Mouse (Mus musculus): Measurements from ENCODE around the gene Disp1. TPM values are rescaled to one million over a fixed set of nuclear protein-coding genes. Genes with fewer than 3 reads are reported as not detected.

Gene Disp1
- polyA plus RNA-seq, 1 experiment from 2014 or later: 11.7 TPM

- H3K4me1 ChIP-seq: no peaks in the 10 kb centered on the region
- 80% methylated on average over 4 of the region's 4 CpGs for WGBS
Measured at GRCm38 (mm10) chr1:183092296-183092695, 129.0 kb downstream of the Disp1 start.

GRCm38 (mm10) chr1:183091203-183091602 lies 130.1 kb downstream of the Disp1 start:
- Histone ChIP-seq H3K4me2 (no peak overlapping the region), H3K9me3 (no peaks in the 10 kb centered on the region), H3K36me3 (peaks cover 35% of the 10 kb centered on the region), H3K4me3 (replicated peaks) (no peak overlapping the region), H3K27ac (no peak overlapping the region), H3K4me1 (no peaks in the 10 kb centered on the region), H3K9ac (no peak overlapping the region), H3K27me3 (replicated peaks) (no peaks in the 10 kb centered on the region)
- 82% methylated on average over 7 of the region's 7 CpGs for WGBS
- ATAC-seq (ENCODE audit: insufficient read depth, low FRiP score, low read depth): no peak

More at GRCm38 (mm10) chr1:183092296-183092695, 129.0 kb downstream of the Disp1 start:
- Histone ChIP-seq H3K36me3 (peaks cover 27% of the 10 kb centered on the region), H3K4me3 (replicated peaks) (no peak overlapping the region), H3K9me3 (no peaks in the 10 kb centered on the region), H3K9ac (no peak overlapping the region), H3K4me2 (no peak overlapping the region), H3K27ac (no peak overlapping the region), H3K27me3 (replicated peaks) (no peaks in the 10 kb centered on the region)
- no peak for ATAC-seq (ENCODE audit: insufficient read depth, low FRiP score, low read depth)

GRCm38 (mm10) chr1:183088661-183089060 lies 132.7 kb downstream of the Disp1 start:
- Histone ChIP-seq H3K4me1 (peaks cover 5% of the 10 kb centered on the region; the same call in 1 of the 2 replicates), H3K4me3 (replicated peaks) (no peak overlapping the region), H3K9me3 (no peaks in the 10 kb centered on the region), H3K27me3 (replicated peaks) (no peaks in the 10 kb centered on the region), H3K4me2 (no peak overlapping the region), H3K27ac (no peak overlapping the region), H3K36me3 (peaks cover 29% of the 10 kb centered on the region), H3K9ac (no peak overlapping the region)
- no peak for ATAC-seq (ENCODE audit: insufficient read depth, low FRiP score, low read depth)
- WGBS: 97% methylated on average over 23 of the region's 23 CpGs

GRCm38 (mm10) chr1:183086843-183087242 lies 134.5 kb downstream of the Disp1 start:
- peaks cover 5% of the 10 kb centered on the region; the same call in 1 of the 2 replicates for H3K4me1 ChIP-seq
- H3K4me3 ChIP-seq (replicated peaks): no peak overlapping the region
- WGBS: 92% methylated on average over 14 of the region's 14 CpGs
- no peaks in the 10 kb centered on the region for H3K9me3 ChIP-seq
- H3K4me2 ChIP-seq: no peak overlapping the region
- ATAC-seq (ENCODE audit: insufficient read depth, low FRiP score, low read depth): no peak
- H3K9ac ChIP-seq: no peak overlapping the region
- no peak overlapping the region for H3K27ac ChIP-seq
- H3K36me3 ChIP-seq: peaks cover 29% of the 10 kb centered on the region
- no peaks in the 10 kb centered on the region for H3K27me3 ChIP-seq (replicated peaks)

- no peak overlapping the region for H3K9ac ChIP-seq
- WGBS: 64% methylated on average over 8 of the region's 8 CpGs
- no peaks in the 10 kb centered on the region for H3K9me3 ChIP-seq
- no peaks in the 10 kb centered on the region for H3K27me3 ChIP-seq (replicated peaks)
- peaks cover 28% of the 10 kb centered on the region for H3K36me3 ChIP-seq
- no peak; the same call in 1 of the 2 replicates for ATAC-seq (ENCODE audit: insufficient read depth, low FRiP score, low read depth)
- no peak overlapping the region for H3K4me3 ChIP-seq (replicated peaks)
- no peak overlapping the region for H3K4me2 ChIP-seq
- no peak overlapping the region for H3K27ac ChIP-seq
- peaks cover 5% of the 10 kb centered on the region; the same call in 1 of the 2 replicates for H3K4me1 ChIP-seq
Measured at GRCm38 (mm10) chr1:183084085-183085050, 137.0 kb downstream of the Disp1 start.

- ATAC-seq (ENCODE audit: insufficient read depth, low FRiP score, low read depth): no peak
- 86% methylated on average over 4 of the region's 4 CpGs for WGBS
- Histone ChIP-seq H3K9ac (no peak overlapping the region), H3K36me3 (peaks cover 9% of the 10 kb centered on the region), H3K4me1 (peaks cover 5% of the 10 kb centered on the region; the same call in 1 of the 2 replicates), H3K4me2 (no peak overlapping the region), H3K4me3 (replicated peaks) (no peak overlapping the region), H3K27ac (no peak overlapping the region), H3K9me3 (no peaks in the 10 kb centered on the region), H3K27me3 (replicated peaks) (no peaks in the 10 kb centered on the region)
Measured at GRCm38 (mm10) chr1:183082436-183082835, 138.9 kb downstream of the Disp1 start.

- H3K9ac ChIP-seq: no peak overlapping the region
- H3K27me3 ChIP-seq (replicated peaks): no peaks in the 10 kb centered on the region
- no peaks in the 10 kb centered on the region for H3K36me3 ChIP-seq
- no peak overlapping the region for H3K4me3 ChIP-seq (replicated peaks)
- no peak overlapping the region for H3K27ac ChIP-seq
- no peak overlapping the region for H3K4me2 ChIP-seq
- no peak for ATAC-seq (ENCODE audit: insufficient read depth, low FRiP score, low read depth)
- no peaks in the 10 kb centered on the region for H3K9me3 ChIP-seq
- H3K4me1 ChIP-seq: peaks cover 5% of the 10 kb centered on the region; the same call in 1 of the 2 replicates
Measured at GRCm38 (mm10) chr1:183081126-183081525, 140.2 kb downstream of the Disp1 start.

- Histone ChIP-seq H3K27ac (peak overlapping the region; percentile 51), H3K9me3 (no peaks in the 10 kb centered on the region), H3K27me3 (replicated peaks) (no peaks in the 10 kb centered on the region), H3K36me3 (no peaks in the 10 kb centered on the region), H3K9ac (no peak overlapping the region), H3K4me3 (replicated peaks) (no peak overlapping the region), H3K4me1 (peaks cover 9% of the 10 kb centered on the region), H3K4me2 (peak overlapping the region; percentile 29; the same call in 1 of the 2 replicates)
- WGBS: 23% methylated on average over 15 of the region's 15 CpGs
- no peak for ATAC-seq (ENCODE audit: insufficient read depth, low FRiP score, low read depth)
Measured at GRCm38 (mm10) chr1:183075121-183075822, 146.1 kb downstream of the Disp1 start.

- H3K4me3 ChIP-seq (replicated peaks): no peak overlapping the region
- no peaks in the 10 kb centered on the region for H3K9me3 ChIP-seq
- peak overlapping the region; percentile 38 for H3K27ac ChIP-seq
- H3K4me1 ChIP-seq: peaks cover 9% of the 10 kb centered on the region
- no peaks in the 10 kb centered on the region for H3K27me3 ChIP-seq (replicated peaks)
- 42% methylated on average over 12 of the region's 12 CpGs for WGBS
- no peaks in the 10 kb centered on the region for H3K36me3 ChIP-seq
- peak; percentile 73 for ATAC-seq (ENCODE audit: insufficient read depth, low FRiP score, low read depth)
- H3K9ac ChIP-seq: no peak overlapping the region
- H3K4me2 ChIP-seq: no peak overlapping the region
Measured at GRCm38 (mm10) chr1:183072263-183073050, 148.9 kb downstream of the Disp1 start.

GRCm38 (mm10) chr1:183069954-183070649 lies 151.2 kb downstream of the Disp1 start:
- WGBS: 82% methylated on average over 8 of the region's 8 CpGs
- Histone ChIP-seq H3K27ac (no peak overlapping the region), H3K9ac (no peak overlapping the region), H3K9me3 (no peaks in the 10 kb centered on the region), H3K36me3 (no peaks in the 10 kb centered on the region), H3K4me1 (peaks cover 4% of the 10 kb centered on the region), H3K4me3 (replicated peaks) (no peak overlapping the region), H3K27me3 (replicated peaks) (no peaks in the 10 kb centered on the region; the same call in 1 of the 2 replicates), H3K4me2 (no peak overlapping the region)
- no peak for ATAC-seq (ENCODE audit: insufficient read depth, low FRiP score, low read depth)

- WGBS: 79% methylated on average over 7 of the region's 7 CpGs
- no peak for ATAC-seq (ENCODE audit: insufficient read depth, low FRiP score, low read depth)
- H3K36me3 ChIP-seq: no peaks in the 10 kb centered on the region
- no peaks in the 10 kb centered on the region for H3K9me3 ChIP-seq
- no peak overlapping the region for H3K4me3 ChIP-seq (replicated peaks)
- H3K27ac ChIP-seq: no peak overlapping the region
- H3K9ac ChIP-seq: no peak overlapping the region
- no peaks in the 10 kb centered on the region; the same call in 1 of the 2 replicates for H3K27me3 ChIP-seq (replicated peaks)
- peaks cover 4% of the 10 kb centered on the region for H3K4me1 ChIP-seq
- no peak overlapping the region for H3K4me2 ChIP-seq
Measured at GRCm38 (mm10) chr1:183067807-183068206, 153.5 kb downstream of the Disp1 start.
